Mouse (Mus musculus): ENCODE data around the gene Rln3. TPM values are rescaled to one million over a fixed set of nuclear protein-coding genes. Genes with fewer than 3 reads are reported as not detected.
"Not testable (repeated sequence)": the region's sequence is repeated elsewhere in the genome, so short reads cannot be mapped to it uniquely, and the experiment has no call there.

The Rln3 gene
- total RNA-seq, 2 experiments from 2014 or later: not detected

DNA sequence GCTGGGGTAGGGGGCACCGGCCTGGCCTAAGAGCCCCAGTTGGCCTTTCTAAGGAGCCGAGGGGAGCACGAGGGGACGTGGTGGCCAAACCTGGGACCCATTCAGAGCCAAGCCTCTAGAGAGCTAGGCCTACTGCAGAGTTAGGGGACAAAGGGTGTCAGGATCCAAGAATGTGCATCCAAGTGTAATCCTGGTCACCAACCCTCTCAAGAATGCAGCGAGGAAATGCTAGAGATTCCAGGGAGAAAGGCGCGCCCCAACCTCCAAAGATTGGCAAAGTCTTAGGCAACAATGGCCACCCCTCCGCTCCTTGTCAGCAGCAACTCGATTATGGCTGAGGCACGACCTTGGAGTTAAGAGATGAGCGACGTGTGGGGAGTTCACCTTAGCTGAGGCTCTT is 23.2 kb downstream of the Rln3 start:
- no peak for DNase-seq (ENCODE audit: low spot score)

DNA sequence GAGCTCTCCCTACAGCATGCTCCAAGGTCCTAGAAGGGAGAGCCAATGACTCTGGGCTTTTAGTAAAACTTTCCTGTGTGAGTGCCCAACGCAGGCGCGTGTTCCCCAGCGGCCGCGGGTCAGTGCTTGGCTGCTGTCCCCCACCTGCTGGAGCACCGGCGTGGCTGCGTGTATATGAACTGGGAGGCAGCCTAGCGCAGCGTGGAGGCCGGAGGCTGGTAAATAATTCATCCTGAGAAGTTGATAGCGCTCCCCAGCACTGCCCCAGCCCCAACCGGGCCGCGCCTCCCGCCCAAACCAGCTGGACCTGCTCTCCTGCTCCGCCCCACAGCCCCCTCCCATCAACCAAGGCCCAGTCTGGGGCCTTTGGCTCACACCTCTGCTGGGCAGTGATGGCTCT is 23.7 kb downstream of the Rln3 start, which contains the start of gene Palm3:
TSS of gene Palm3 (plus strand) at position 376 of the 400 bp plus-strand sequence.
- DNase-seq (ENCODE audit: low spot score): no peak

- DNase-seq (ENCODE audit: low spot score): no peak
Observed at GRCm38 (mm10) chr8:84019738-84020137, 25.1 kb downstream of the Rln3 start.

DNA sequence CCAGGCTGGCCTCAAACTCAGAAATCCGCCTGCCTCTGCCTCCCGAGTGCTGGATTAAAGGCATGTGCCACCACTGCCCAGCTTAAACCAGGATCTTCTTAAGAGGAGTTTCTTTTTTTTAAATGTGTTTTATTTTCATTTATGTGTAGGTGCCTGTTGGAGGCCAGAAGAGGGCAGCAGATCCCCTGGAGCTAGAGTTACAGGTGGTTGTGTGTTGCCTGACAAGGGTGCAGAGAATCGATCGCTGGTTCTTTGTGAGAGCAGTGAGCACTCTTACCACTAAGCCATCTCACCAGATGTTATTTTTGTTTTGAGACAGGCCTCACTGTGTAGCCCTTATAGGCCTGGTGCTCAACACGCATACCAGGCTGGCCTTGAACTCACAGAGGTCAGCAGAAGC is 29.0 kb downstream of the Rln3 start:
- no peak for DNase-seq (ENCODE audit: low spot score)

GRCm38 (mm10) chr8:84012499-84013165 is 32.2 kb downstream of the Rln3 start:
- no peak for DNase-seq (ENCODE audit: low spot score)

GRCm38 (mm10) chr8:84011705-84012498 is 32.9 kb downstream of the Rln3 start, which contains the start of gene 2210011C24Rik:
Gene 2210011C24Rik, minus strand, starts transcription at chr8:84012171.
- DNase-seq (ENCODE audit: low spot score): no peak

DNA sequence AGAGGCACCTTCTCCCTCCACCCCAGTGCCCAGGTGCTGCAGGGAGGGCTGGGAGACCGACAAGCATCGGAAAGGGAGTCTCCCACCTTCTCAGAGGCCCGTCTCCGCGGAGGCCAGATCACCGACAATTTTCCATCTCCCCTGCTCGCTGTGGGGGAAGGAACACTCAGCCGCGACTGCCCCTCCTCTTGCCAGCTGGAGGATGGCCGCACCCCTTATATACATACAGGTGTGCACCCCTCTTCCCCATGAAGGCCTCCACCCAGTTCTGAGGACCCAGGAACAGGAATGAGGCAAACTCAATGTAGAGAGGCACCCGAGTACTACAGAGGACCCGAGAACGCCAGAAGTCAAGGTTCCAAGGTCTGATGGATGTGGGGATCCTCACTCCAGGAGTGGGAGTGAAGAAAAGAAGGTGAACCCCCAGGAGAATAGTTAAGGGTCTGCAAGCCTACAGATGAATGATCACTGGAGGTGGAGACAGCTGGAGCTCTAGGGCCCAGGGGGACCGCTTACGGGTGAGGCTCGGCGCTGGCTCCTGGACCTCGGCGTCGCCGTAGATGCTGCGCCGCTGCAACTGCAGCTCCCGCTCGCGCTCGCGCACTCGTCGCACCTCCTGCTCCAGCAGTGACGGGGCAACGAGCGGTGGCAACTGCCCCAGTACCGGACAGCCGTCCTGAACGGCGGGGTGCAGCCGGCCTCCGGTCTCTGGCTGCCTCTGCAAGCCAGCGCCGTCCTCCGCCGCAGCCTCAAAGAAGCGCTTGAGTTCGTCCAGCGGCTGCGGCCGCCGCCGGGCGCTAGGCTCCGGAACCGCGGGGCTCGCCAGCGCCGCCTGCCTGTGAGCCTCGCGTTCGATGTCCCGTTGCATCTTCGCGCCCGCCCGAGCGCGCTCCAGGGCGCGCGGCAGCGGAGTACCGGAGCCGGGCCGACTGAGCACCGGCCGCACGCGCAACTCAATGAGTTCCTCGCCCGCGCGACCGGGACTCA is 33.9 kb downstream of the Rln3 start:
- DNase-seq (ENCODE audit: low spot score): peak; percentile 77

DNA sequence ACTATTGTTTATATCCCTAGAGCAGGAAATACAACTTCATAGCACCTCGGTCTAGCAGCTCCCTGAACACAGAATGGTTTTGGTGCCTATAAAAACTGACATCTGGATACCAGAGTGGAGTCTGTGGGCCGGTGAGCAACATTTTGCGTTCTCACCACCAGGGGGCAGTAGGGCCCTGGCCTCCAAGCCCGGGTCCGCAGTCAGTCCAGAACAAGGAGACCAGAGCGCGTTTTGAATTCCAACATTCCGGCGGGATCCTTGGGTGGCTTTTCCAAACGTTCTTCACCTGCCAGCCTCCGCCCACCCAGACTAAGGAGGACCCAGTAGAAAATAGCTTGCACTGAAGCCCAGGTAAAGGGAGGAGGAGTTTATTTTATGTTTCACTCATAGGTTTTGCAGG is 34.9 kb downstream of the Rln3 start:
- DNase-seq (ENCODE audit: low spot score): peak; percentile 87

GRCm38 (mm10) chr8:84008362-84008761 is 36.4 kb downstream of the Rln3 start:
- no peak for DNase-seq (ENCODE audit: low spot score)

GRCm38 (mm10) chr8:84005502-84005901 is 39.3 kb downstream of the Rln3 start:
- DNase-seq (ENCODE audit: low spot score): not testable (repeated sequence)

DNA sequence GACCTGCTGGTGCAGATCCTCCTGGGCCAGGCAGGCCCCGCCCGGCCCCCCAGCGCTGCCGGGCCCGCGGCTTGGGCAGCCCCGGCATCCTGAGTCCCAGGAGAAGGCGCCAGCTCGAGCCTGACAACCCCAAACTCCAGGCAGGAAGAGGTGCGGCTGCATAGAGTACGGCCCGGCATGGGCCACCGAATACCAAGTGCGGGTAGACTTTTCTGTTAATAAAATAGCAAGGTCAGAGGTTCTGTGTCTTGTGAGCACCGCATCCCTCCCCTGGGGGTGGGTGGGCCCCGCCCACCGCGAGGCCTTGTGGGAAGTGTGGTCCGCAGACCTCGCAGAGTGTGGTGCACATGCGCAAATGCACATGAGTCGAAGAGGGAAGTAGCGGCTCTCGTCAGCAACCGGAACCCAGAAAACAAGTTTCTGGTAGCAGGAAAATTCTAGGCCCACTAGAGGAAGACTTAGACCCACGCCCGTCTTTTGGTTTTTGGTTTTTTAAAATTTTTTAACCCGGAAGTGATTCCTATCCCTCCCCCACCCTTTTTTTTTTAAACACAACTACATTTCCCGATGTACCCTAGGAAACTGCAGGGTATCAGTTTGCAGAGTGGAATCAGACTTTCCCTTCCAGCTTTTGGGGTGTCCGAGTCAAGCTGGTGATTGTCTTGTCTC is 40.1 kb downstream of the Rln3 start:
- peak; percentile 96 for DNase-seq (ENCODE audit: low spot score)

- DNase-seq (ENCODE audit: low spot score): no peak
Observed at GRCm38 (mm10) chr8:84003612-84004246, 41.1 kb downstream of the Rln3 start.

GRCm38 (mm10) chr8:84002957-84003611 is 41.7 kb downstream of the Rln3 start:
- no peak for DNase-seq (ENCODE audit: low spot score)

DNA sequence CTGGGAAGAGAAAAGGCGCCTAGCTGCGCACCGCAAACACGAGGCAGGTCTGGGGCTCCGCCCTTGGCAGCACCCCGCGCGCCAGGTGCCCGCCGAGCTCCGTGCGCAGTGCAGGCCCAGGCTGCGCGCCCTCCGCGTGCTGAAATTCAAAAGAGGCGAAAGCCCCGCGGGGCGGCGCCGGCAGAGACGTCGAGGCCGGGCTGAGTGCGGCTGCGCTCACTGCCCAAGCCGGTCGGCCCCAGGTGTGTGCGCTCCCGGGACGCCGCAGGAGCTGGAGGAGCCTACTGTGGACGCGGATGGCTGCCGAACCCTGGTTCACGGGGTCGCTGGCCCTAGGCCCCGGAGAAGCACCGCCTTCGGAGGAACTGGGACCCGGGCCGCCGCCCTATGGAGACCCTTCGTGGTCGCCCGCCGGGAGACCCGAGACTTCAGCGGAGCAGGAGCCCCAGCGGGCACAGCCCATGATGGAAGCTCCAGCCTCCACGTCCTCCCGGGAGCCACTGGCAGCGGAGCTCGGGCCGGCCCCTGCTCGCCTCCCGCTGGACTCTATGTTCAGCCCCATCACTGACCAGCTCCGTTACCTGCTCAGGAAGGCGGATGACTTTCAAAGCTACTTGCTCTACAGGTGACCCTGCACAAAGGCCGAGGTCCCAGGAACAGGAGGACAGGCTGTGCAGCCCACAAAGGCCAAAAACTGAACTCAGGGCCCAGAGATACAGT is 43.4 kb downstream of the Rln3 start, which contains the start of gene 1700067K01Rik:
TSS of gene 1700067K01Rik (plus strand) at position 222 of the 720 bp plus-strand sequence.
- DNase-seq (ENCODE audit: low spot score): no peak

DNA sequence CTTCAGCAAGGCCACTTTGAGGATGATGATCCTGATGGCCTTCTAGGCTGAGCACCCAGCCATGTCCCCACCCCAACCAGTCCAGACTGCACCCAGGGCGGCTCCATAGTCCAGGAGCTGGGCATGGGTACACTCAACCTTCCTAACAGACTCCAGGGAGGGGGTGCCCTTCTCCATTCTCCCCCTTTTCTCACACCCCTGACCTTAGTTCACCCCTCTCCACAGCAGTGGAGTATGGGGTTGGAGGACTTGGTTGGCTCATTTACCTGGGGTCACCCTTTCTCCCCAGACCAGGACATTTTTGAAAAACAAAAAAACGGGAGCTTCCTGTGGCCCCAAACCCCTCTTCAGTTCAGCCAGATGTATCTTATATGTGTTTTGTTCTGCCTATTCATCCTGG is 45.0 kb downstream of the Rln3 start:
- no peak for DNase-seq (ENCODE audit: low spot score)

GRCm38 (mm10) chr8:83999057-83999705 is 45.6 kb downstream of the Rln3 start:
- no peak for DNase-seq (ENCODE audit: low spot score)

- no peak for DNase-seq (ENCODE audit: low spot score)
Observed at GRCm38 (mm10) chr8:83998231-83999056, 46.4 kb downstream of the Rln3 start.
